Mouse (Mus musculus) liver, adult 2 months (tissue): ENCODE measurements around the gene Specc1. TPM values are rescaled to one million over a fixed set of nuclear protein-coding genes. Genes with fewer than 3 reads are reported as not detected.

Experiments
- DNase-seq: peaks from one replicate; pipeline ENCODE4 v3.0.0-alpha.2; 2011; ENCODE audit warnings: low read depth, low spot score; ENCODE audit errors: extremely low read depth
- H3K27ac ChIP-seq: fragments of 200-500 bp; replicated peaks from 2 replicates; pipeline ENCODE4 v1.5.1; 2012; ENCODE audit warnings: low read depth, mild to moderate bottlenecking, control low read depth, inconsistent platforms, low read length; ENCODE audit not compliant: insufficient read depth
- H3K27me3 ChIP-seq: fragments of 200-500 bp; 2 replicates; pipeline ENCODE4 v1.6.1; 2012; ENCODE audit warnings: mild to moderate bottlenecking, moderate library complexity, low read length, inconsistent platforms; ENCODE audit not compliant: control insufficient read depth, insufficient read depth
- H3K36me3 ChIP-seq: fragments of 200-500 bp; 2 replicates; pipeline ENCODE4 v1.6.1; 2012; ENCODE audit warnings: low read length, inconsistent platforms; ENCODE audit not compliant: control insufficient read depth, insufficient read depth
- H3K4me1 ChIP-seq: fragments of 200-500 bp; 2 replicates; pipeline ENCODE4 v1.6.1; 2011; ENCODE audit warnings: low read length; ENCODE audit not compliant: control insufficient read depth, insufficient read depth
- H3K4me3 ChIP-seq: fragments of 200-500 bp; 2 replicates; pipeline ENCODE4 v1.5.1; 2011; ENCODE audit warnings: low read depth, mild to moderate bottlenecking, control low read depth, low read length, moderate library complexity; ENCODE audit not compliant: insufficient read depth
- H3K79me2 ChIP-seq: fragments of 200-500 bp; 2 replicates; pipeline ENCODE4 v1.6.1; 2012; ENCODE audit warnings: inconsistent platforms, mild to moderate bottlenecking, low read length, moderate library complexity; ENCODE audit not compliant: control insufficient read depth, insufficient read depth
- H3K9ac ChIP-seq: fragments of 200-500 bp; 2 replicates; pipeline ENCODE4 v1.6.1; 2012; ENCODE audit warnings: low read depth, mild to moderate bottlenecking, control low read depth, inconsistent platforms, low read length
- CTCF ChIP-seq: fragments of 200-500 bp; IDR thresholded peaks from 2 replicates; pipeline ENCODE4 v1.5.1; 2011; ENCODE audit warnings: low read depth, low read length, control low read depth
- POLR2A ChIP-seq: fragments of 200-500 bp; IDR thresholded peaks from 2 replicates; pipeline ENCODE4 v1.6.1; 2011; ENCODE audit warnings: low read length, control low read depth; ENCODE audit not compliant: insufficient read depth; ENCODE audit errors: extremely low read depth
- WGBS: fragments of 180-500 bp; shearing (Covaris S2); methylation state at CpG from one replicate; pipeline ENCODE4 v1.1.7; 2018; 5-methylcytosine and 5-hydroxymethylcytosine counted together
- polyA plus RNA-seq: library from polyadenylated mRNA; depleted of rRNA; stranded (reverse); fragments of >200 nt; gene quantifications from 2 replicates; pipeline ENCODE4 v1.2.3, GENCODE M21; 2012
- total RNA-seq: library from RNA; depleted of rRNA; stranded (reverse); fragments of >200 nt; gene quantifications from 2 replicates; pipeline ENCODE4 v1.2.3, GENCODE M21; 2014

The Specc1 gene
- total and polyA plus RNA-seq, 2 experiments, result 0.49 to 1.1 TPM

- TF ChIP-seq CTCF, result no peak
- TF ChIP-seq POLR2A, result no peak
- Histone ChIP-seq H3K4me3 (no peak overlapping the region), H3K9ac (no peak overlapping the region), H3K27ac (no peak overlapping the region), H3K79me2 (no peaks in the 10 kb centered on the region), H3K4me1 (no peaks in the 10 kb centered on the region), H3K36me3 (no peaks in the 10 kb centered on the region), H3K27me3 (no peaks in the 10 kb centered on the region)
- 69% methylated on average over 8 of the region's 8 CpGs for WGBS
- peak; percentile 7 for DNase-seq
Measured at GRCm38 (mm10) chr11:62050356-62051330, 94.1 kb downstream of the Specc1 start.

- WGBS, result 88% methylated on average over 4 of the region's 4 CpGs
- Histone ChIP-seq H3K9ac (no peak overlapping the region), H3K4me3 (no peak overlapping the region), H3K4me1 (no peaks in the 10 kb centered on the region), H3K27me3 (no peaks in the 10 kb centered on the region), H3K36me3 (no peaks in the 10 kb centered on the region), H3K27ac (no peak overlapping the region), H3K79me2 (no peaks in the 10 kb centered on the region)
- no peak for TF ChIP-seq CTCF
- no peak for TF ChIP-seq POLR2A
- DNase-seq, result no peak
Measured at GRCm38 (mm10) chr11:62051487-62051886, 94.9 kb downstream of the Specc1 start.

- no peak overlapping the region for H3K9ac ChIP-seq
- no peaks in the 10 kb centered on the region for H3K36me3 ChIP-seq
- DNase-seq, result no peak
- no peaks in the 10 kb centered on the region for H3K27me3 ChIP-seq
- 91% methylated on average over 9 of the region's 9 CpGs for WGBS
- no peaks in the 10 kb centered on the region for H3K4me1 ChIP-seq
- no peak overlapping the region for H3K27ac ChIP-seq
- no peaks in the 10 kb centered on the region for H3K79me2 ChIP-seq
- no peak overlapping the region for H3K4me3 ChIP-seq
- TF ChIP-seq POLR2A (no peak), CTCF (no peak)
Measured at GRCm38 (mm10) chr11:62053928-62054327, 97.4 kb downstream of the Specc1 start.

- 60% methylated on average over 1 of the region's 1 CpGs for WGBS
- Histone ChIP-seq H3K79me2 (no peaks in the 10 kb centered on the region), H3K4me3 (no peak overlapping the region), H3K27me3 (no peaks in the 10 kb centered on the region), H3K27ac (no peak overlapping the region), H3K4me1 (no peaks in the 10 kb centered on the region), H3K36me3 (no peaks in the 10 kb centered on the region), H3K9ac (no peak overlapping the region)
- DNase-seq, result no peak
- no peak for TF ChIP-seq POLR2A
- no peak for TF ChIP-seq CTCF
Measured at GRCm38 (mm10) chr11:62064565-62064964, 108.0 kb downstream of the Specc1 start.

- Histone ChIP-seq H3K27me3 (no peaks in the 10 kb centered on the region), H3K36me3 (no peaks in the 10 kb centered on the region), H3K4me3 (no peak overlapping the region), H3K4me1 (no peaks in the 10 kb centered on the region), H3K9ac (no peak overlapping the region), H3K27ac (no peak overlapping the region), H3K79me2 (no peaks in the 10 kb centered on the region)
- no peak for DNase-seq
- no peak for TF ChIP-seq POLR2A
- TF ChIP-seq CTCF, result no peak
- 76% methylated on average over 6 of the region's 6 CpGs for WGBS
Measured at GRCm38 (mm10) chr11:62065655-62066054, 109.1 kb downstream of the Specc1 start.

- no peak overlapping the region for H3K27ac ChIP-seq
- 79% methylated on average over 2 of the region's 2 CpGs for WGBS
- H3K27me3 ChIP-seq, result no peaks in the 10 kb centered on the region
- H3K36me3 ChIP-seq, result no peaks in the 10 kb centered on the region
- no peaks in the 10 kb centered on the region for H3K4me1 ChIP-seq
- no peak for DNase-seq
- TF ChIP-seq CTCF (no peak), POLR2A (no peak)
- no peak overlapping the region for H3K4me3 ChIP-seq
- H3K9ac ChIP-seq, result no peak overlapping the region
- H3K79me2 ChIP-seq, result no peaks in the 10 kb centered on the region
Measured at GRCm38 (mm10) chr11:62069554-62069953, 113.0 kb downstream of the Specc1 start.
